Mouse (Mus musculus) ES-E14 (cell line): ENCODE data around the gene Olfr1220.

ENCODE experiments used
- CHD2 ChIP-seq: IDR thresholded peaks from 2 replicates; pipeline ENCODE4 v1.6.1; 2014; ENCODE audit warnings: mild to moderate bottlenecking, low read depth, low read length, inconsistent platforms
- HCFC1 ChIP-seq: IDR thresholded peaks from 2 replicates; pipeline ENCODE4 v1.6.1; 2012; ENCODE audit warnings: low read length, inconsistent platforms, borderline replicate concordance; ENCODE audit not compliant: insufficient read depth
- MAFK ChIP-seq: IDR thresholded peaks from 2 replicates; pipeline ENCODE4 v1.6.1; 2014; ENCODE audit warnings: mild to moderate bottlenecking, low read depth, low read length, inconsistent platforms; ENCODE audit not compliant: insufficient read depth

GRCm38 (mm10) chr2:89105651-89106050 lies 984 bp downstream of the Olfr1220 start:
- no peak for TF ChIP-seq MAFK
- no peak for TF ChIP-seq CHD2
- TF ChIP-seq HCFC1 = no peak
